ENCODE assay signal across 15 mouse cellular contexts in genomic region chr9:25545212-25545611, GRCm38 (mm10).
DNase-seq lines count a peak whose midpoint lies in the region; ATAC-seq lines count a peak whose summit lies in the region.
"Had no signal": no experiment of that assay in that cellular context is flagged by ENCODE, and none has a peak within 500 bp of the region (broad histone marks: within the 10 kb centered on the region; RNA-seq: fewer than 3 reads in every experiment).

No protein-coding gene starts in this region.

- peaks cover 7% of the 10 kb centered on the region for H3K4me1 ChIP-seq in forebrain, embryonic 13.5 days
- H3K4me1 ChIP-seq: hindbrain, embryonic 10.5 days; midbrain, embryonic 12.5 days had no signal

- DNase-seq in heart, postnatal 10 days: peak; percentile 52 to 67
- no peak for DNase-seq in heart, postnatal 25 days (ENCODE audit: low spot score)
- DNase-seq in 3T3-L1 (ENCODE audit: low read depth, low spot score) (peak; percentile 18), adipocyte (ENCODE audit: low spot score) (peak; percentile 57)
- DNase-seq in heart, postnatal 4 days: peak; percentile 29
- DNase-seq in cerebellum, adult 18-20 months: no peak
- DNase-seq: cerebellum, postnatal 36 days; left cerebral cortex, postnatal 4 days; lung, postnatal 10 days had no signal

- no peak overlapping the region for H3K4me3 ChIP-seq in forebrain, embryonic 13.5 days
- H3K4me3 ChIP-seq: erythroblast, embryonic 14.5 days; hindbrain, embryonic 10.5 days; midbrain, embryonic 12.5 days had no signal

- no peaks in the 10 kb centered on the region for H3K9me3 ChIP-seq in forebrain, embryonic 13.5 days (replicated peaks)
- H3K9me3 ChIP-seq: hindbrain, embryonic 10.5 days; midbrain, embryonic 12.5 days had no signal

- 90% methylated on average over 2 of the region's 2 CpGs for WGBS in forebrain, embryonic 13.5 days

- intact Hi-C loops in heart, postnatal 10 days (cut with DNase I): no loop called here
- intact Hi-C loops in heart, postnatal 25 days (cut with DNase I): no loop called here

- ATAC-seq in forebrain, embryonic 13.5 days: no peak
- ATAC-seq: intestine, embryonic 16.5 days had no signal

- no peak overlapping the region for H3K4me2 ChIP-seq in forebrain, embryonic 13.5 days
- H3K4me2 ChIP-seq: midbrain, embryonic 12.5 days had no signal

- no peaks in the 10 kb centered on the region for H3K36me3 ChIP-seq in forebrain, embryonic 13.5 days (ENCODE audit: poor library complexity, severe bottlenecking)
- H3K36me3 ChIP-seq: hindbrain, embryonic 10.5 days; midbrain, embryonic 12.5 days had no signal

- no peak overlapping the region for H3K27ac ChIP-seq in forebrain, embryonic 13.5 days
- H3K27ac ChIP-seq: hindbrain, embryonic 10.5 days; midbrain, embryonic 12.5 days; stomach, postnatal 0 days had no signal

- H3K9ac ChIP-seq in forebrain, embryonic 13.5 days: no peak overlapping the region
- H3K9ac ChIP-seq: midbrain, embryonic 12.5 days had no signal

- H3K27me3 ChIP-seq in forebrain, embryonic 13.5 days: no peaks in the 10 kb centered on the region
- H3K27me3 ChIP-seq: midbrain, embryonic 12.5 days had no signal

Comparison
In these comparisons a context has a peak if more than half of its experiments do, and no peak if none do; other contexts are left out.
1. DNase-seq: peak in heart, postnatal 10 days (2 of 2), 3T3-L1 (single experiment), adipocyte (single experiment) and heart, postnatal 4 days (single experiment); none in heart, postnatal 25 days (single experiment) and cerebellum, adult 18-20 months (0 of 2).